Mouse (Mus musculus) erythroid progenitor cell, adult 5-6 weeks (primary cell): ENCODE results near the gene Cnnm1. TPM values are rescaled to one million over a fixed set of nuclear protein-coding genes. Genes with fewer than 3 reads are reported as not detected.

Experiments used
- ATAC-seq: replicated peaks from 2 replicates; pipeline ENCODE4 v1.8.0; 2016; ENCODE audit warnings: moderate number of reproducible peaks, mild to moderate bottlenecking, moderate TSS enrichment, inconsistent platforms; ENCODE audit not compliant: poor library complexity, low FRiP score, severe bottlenecking
- total RNA-seq, 2 experiments: library from RNA; stranded (forward) in 1 of 2; stranded (reverse) in 1 of 2; fragments of 150-400 nt in 1 of 2; fragments of 186-747, 209-891 nt in 1 of 2; gene quantifications; 2 replicates each; pipeline versions ENCODE4 v1.2.3 to v1.2.4; 2015 to 2017; ENCODE audit warnings: low replicate concordance in 2 of 2

Cnnm1 gene
- total RNA-seq (2015; ENCODE audit: low replicate concordance): not detected in 2 replicates
- not detected in 2 replicates for total RNA-seq (2017; ENCODE audit: low replicate concordance)

DNA sequence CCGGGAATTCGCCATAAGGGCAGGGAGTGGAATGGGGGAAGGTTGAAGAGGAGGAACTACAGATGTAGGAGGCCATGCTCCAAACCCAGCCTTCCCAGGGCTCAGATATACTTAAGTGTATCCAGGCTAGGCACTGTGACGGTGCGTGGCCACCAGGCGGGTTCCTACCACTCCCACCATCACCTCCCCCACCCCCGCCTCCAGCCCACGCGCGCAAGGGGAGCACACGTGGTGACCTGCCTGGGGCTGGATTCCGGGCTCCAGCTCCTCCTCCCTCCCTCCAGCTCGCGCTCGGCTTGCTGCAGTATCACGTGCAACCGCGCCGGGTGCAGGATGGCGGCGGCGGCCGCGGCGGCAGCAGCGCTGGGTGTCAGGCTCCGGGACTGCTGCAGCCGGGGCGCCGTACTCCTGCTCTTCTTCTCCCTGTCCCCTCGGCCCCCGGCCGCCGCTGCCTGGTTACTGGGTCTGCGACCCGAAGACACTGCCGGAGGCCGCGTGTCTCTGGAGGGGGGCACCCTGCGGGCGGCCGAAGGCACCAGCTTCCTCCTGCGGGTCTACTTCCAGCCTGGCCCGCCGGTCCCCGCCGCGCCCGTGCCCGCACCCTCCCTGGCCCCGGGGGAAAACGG is at the start of gene Cnnm1:
Gene Cnnm1 (plus strand): TSS at position 325 of the 626 bp plus-strand sequence.
- no peak for ATAC-seq

DNA sequence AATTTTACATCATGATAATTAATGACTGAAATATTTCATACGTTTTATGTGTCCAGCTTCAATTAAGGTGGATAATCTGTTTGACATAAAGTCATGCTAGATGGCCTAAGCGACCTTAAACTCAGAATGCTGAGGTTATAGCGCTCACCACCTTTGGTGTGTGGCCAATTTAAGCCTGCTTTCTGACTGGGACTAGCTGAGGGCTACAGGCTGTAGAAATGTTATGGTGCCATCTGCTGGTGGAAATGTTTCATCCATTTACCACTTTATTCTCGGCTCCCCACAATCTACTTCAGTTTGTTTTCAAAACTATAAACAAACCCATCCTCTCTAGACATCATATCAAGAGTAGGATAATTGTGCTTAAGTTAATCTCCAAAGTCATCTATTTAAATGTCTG is 43.9 kb upstream of the Cnnm1 start:
- ATAC-seq: no peak

DNA sequence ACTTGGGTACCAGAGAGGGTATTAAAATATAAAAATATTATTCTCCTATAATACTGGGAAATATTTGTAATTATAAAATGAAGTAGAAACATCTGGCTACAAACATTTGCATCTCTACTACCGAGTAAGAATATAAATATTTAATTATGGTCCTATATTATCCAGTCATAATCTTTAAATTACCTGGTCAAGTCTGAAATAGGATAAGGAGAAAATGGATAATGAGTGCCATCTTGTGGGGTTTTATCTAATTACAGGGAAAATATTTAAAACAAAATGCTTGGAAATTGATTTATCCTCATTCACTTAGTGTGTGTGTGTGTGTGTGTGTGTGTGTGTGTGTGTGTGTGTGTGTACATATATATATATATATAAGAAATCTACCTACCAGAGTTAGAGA is 33.1 kb upstream of the Cnnm1 start:
- ATAC-seq: no peak

DNA sequence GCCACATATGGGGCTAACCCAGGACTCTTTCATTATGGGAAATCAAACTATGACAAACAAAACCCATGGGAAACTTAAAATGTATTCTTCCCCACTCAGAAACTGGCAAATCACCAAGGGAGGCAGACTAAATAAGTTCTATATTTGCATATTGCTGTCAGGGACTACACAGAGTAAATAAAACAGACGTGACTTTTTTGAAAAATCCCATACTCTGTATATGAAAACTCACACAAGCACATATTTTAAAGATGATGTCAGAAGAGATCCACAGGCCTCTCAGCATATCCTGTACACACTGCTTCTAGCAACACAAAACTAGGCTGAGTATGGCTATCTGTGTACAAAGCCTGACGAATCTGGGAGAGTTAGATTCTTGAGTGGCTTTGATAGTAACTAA is 24.7 kb upstream of the Cnnm1 start:
- ATAC-seq: no peak

DNA sequence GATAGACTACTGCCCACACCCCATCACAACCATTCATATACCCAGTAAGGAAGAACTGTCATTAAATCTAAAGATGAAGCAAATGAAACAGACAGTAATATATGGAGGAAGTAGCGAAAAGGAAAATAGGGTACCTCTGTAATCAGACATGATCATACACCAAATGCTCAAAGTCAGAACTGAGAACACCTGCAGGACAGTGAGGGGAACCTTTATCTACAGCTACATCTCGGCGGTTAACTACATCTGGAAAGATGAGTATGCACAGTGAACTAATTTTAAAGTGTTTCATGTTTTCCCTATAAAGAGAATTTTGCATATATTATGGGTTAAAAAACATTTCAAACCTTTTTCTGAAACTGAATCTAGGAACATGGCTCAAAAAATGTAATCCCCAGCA is 19.7 kb upstream of the Cnnm1 start:
- no peak for ATAC-seq

DNA sequence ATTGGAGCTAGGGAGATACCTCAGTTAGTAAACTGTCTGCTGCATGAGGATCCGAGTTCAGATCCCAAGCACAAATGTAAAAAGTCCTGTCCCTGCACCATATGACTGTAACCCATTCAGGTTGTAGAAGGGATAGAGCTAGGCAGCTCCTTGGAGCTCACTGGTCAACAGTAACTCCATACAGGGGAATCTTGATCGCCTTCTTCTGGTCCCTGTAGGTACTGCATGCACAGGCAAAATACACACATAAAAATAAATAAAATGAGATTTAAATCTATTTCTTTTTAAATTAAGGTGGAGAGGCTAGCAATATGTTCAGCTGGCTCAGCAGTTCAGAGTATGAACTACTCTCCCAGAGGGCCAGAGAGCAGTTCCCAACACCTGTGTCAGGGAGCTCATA is 16.2 kb upstream of the Cnnm1 start:
- no peak for ATAC-seq

DNA sequence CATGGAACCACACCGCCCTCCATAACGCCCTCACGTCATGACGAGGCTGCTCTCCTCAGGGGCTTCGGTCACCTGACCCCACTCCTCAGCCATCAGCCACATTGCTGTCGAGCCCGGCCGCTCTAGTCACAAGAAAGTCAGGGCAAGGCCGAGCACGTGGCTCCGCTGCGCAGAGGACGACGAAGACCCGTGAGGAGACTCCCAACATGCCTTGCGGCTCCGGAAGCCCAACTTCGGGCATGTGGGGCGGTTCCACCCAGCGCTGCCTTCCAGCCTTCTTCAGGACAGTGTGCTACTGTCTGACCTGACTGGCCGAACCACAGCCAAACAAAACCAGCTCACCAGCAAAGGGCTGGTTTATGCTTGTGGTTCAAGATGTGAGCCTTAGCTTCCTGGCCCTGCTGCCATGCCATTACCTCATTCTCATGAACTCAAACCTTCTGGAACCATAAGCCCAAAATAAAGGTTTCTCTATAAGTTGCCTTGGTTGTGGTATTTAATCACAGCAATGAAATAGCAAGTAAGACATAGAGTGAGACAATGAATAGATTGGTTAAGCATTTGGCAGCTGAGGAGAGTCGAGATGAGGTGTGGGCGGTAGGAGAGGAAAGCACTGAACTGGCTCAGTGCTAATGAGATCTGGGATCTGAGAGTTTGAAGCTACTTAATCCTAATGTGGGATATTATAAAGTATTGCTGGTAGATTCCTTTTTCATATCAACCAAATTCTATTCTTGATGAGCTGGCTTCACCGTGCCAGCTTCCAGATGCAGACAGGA is 12.6 kb upstream of the Cnnm1 start:
- ATAC-seq: no peak

DNA sequence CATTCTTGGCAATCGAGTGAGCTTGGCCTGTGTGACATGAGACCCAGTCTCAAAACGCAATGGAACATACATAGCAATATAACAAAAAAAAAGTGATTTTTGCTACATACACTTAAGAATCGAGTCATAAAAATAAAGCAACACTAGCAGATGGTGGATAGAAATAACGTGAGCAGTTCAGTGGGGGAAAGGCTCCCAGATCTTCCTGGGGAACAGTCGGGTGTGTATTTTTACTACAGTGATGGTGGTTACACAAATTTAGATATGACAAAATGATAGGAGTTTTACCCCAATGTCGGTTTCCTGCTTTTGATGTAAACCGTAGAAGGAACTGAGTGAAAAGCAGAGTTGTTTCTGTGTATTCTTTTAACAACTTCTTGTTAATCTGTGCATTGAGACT is 990 bp upstream of the Cnnm1 start:
- no peak for ATAC-seq

DNA sequence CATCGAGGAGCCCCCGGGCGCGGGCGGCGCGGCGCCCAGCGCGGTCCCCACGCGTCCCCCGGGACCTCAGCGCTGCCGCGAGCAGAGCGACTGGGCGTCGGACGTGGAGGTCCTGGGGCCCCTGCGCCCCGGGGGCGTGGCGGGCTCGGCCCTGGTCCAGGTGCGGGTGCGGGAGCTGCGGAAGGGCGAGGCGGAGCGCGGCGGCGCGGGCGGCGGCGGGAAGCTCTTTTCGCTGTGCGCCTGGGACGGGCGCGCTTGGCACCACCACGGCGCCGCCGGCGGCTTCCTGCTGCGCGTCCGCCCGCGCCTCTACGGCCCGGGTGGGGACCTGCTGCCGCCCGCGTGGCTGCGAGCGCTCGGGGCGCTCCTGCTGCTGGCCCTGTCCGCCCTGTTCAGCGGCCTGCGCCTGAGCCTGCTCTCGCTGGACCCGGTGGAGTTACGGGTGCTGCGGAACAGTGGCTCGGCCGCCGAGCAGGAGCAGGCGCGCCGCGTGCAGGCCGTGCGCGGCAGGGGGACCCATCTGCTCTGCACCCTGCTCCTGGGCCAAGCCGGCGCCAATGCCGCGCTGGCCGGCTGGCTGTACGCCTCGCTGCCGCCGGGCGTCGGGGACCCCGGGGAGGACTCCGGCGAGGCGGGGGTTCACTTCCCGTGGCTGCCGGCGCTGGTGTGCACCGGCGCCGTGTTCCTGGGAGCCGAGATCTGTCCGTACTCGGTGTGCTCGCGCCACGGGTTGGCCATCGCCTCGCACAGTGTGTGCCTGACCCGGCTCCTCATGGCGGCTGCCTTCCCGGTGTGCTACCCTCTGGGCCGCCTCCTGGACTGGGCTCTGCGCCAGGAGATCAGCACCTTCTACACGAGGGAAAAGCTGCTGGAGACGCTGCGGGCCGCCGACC is 778 bp downstream of the Cnnm1 start:
- ATAC-seq: no peak

DNA sequence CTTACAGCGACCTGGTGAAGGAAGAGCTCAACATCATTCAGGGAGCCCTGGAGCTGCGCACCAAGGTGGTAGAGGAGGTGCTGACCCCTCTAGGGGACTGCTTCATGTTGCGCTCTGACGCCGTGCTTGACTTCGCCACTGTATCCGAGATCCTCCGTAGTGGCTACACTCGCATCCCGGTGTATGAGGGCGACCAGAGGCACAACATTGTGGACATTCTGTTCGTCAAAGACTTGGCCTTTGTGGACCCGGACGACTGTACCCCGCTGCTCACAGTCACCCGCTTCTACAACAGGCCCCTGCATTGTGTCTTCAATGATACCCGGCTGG is 1.4 kb downstream of the Cnnm1 start:
- no peak for ATAC-seq

DNA sequence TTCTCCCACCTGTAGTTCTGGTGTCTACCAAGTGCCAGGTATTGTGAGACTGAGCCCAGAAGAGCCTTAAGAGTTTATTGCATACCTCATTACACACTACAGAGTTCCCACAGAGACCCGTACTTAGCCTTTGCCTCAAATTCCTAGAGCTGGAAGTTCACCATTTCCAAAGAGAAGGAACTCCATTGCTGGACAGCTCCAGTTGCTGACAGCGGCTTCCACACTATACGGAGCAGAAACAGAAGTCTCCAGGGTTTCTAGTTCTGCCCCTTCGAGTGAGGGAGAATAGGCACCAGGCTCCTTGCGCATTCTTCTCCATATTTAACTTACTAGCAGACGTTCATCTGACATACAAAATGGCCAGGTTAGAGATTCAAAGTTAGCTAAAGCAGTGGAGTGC is 2.0 kb downstream of the Cnnm1 start:
- ATAC-seq: no peak

DNA sequence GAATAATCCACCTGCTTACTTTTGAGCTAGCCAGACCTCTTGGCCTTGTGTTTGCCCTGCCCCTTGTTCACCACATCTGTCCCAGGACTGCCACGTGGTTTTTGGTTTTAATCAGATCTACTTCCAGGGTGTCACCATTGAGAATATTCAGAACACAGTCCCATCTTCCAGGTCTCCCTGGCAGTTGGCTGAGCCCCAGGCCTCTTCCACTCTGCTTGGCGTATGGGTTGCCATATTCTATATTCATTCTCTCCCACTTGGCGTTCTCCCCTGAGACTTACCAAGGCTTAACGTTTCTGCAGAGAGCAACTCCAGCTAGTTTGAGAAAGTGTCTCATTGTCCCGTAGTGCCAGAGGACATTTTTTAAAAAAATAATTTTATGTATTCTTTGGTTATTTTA is 2.7 kb downstream of the Cnnm1 start:
- no peak for ATAC-seq

DNA sequence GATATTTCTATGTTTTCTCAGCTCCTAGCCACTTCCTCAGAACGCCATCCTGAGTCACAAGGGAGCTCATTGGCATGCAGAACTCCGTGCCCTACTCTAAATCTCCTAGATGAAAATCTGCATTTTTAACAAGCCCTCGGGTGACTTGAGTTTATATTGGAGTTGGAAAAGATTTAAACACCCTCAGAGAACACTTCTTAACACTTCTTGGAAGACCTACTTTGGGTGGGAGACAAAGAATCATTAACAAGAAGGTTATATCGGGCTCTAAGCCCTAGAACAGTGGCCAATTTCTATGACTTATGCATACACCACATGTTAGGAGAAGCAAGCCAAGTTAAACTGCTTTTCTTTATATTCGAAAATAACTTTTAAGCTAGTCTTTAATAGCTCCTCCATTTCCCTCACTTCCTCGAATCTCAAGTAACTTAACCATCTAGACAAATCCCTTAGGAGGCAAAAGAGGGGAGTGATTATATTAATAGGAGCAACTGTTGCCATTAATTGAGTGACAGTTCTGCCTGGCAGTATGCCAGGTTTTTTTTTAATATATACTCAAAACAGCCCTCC is 4.5 kb downstream of the Cnnm1 start:
- no peak for ATAC-seq

DNA sequence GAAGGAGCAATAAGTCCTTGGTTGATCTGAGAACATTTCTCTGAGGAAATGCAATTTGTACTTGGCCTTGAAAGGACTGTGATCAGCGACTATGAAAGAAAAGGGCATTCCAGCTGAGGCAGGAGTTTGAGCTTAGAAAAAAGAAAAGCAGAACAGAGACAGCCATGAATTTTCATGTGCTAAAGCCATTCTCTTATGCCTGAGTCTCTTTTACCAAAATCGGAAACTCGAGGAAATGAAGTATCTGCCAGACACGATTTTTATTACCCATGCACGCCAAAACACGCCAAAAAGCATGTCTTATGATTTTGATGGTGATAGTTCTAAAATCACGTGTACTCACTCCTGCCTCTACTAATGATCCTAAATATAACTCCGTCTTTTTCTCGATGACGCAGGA is 11.3 kb downstream of the Cnnm1 start:
- ATAC-seq: no peak

DNA sequence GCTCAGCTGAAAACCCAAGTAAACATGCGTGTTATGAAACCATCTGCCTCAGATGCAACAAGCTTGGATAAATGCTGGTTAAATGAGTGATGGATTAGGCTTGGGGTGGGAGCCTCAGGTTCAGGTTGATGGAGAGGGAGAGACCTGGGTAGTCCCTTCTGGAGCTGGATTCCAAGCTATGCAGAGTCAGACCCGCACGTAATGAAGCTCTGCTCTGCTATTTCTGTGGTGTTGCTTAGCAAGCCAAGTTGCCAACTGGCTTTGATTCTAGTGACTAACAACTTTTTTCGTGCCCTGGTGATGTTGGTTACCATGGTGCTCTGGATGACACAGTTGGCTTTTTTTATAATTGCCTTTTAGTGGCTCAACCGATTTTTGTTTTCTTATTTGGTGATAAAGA is 11.9 kb downstream of the Cnnm1 start:
- no peak for ATAC-seq

DNA sequence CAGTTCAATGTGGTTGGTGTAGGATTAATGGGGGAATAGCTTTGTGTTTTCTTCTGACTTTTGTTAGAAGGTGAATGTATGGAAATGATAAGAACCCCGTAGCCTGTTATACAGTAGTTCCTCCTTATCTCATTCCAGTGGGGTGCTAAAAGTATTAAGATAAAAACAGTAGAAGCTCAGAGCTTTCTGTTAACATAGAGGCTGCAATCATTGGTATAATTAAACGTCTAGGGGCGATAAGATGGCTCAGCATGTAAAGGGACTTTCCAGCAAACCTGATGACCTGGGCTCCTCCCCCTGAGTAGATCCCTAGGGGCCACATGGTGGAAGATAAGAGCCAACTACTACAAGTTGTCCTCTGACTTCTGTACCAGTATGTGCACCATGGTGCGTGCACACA is 12.8 kb downstream of the Cnnm1 start:
- peak; percentile 46; the same call in 1 of the 2 replicates for ATAC-seq

DNA sequence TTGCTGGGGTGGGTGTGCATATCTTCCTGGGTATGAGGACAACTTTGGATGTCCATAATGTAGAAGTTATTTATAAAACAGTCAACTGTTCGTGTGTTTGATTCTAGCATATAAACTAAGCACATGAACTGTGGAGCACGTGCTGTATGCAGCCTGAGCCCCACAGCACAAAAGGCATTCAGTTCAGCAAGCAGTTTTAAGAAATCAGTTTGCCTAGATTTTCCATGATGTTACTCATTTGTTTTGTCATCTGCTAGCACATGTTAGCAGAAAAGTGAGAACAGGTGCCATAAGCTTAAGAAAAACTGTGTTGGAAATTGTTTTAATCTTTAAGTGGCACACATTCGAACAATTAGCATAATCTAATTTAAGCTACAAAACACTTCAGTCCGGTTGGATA is 19.7 kb downstream of the Cnnm1 start:
- no peak for ATAC-seq

DNA sequence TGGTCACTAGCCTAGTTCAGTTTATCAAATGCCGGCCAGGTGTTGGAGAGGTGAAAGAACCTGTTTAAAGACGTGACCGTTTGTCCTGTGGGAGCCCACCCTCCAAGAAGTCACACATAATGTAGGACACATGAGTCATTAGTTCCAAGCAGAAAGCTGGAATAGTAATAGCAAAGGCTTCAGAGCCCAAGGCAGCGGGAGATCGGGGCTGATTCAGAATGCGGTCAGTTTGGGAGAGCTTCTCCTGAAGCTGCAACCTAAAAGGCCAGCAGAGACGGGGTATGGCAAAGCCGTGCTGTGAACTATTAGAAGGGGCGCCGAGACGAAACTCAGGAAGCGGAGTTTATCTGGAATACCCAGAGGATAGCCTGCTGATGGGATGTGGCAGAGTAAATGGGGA is 20.2 kb downstream of the Cnnm1 start:
- no peak for ATAC-seq

DNA sequence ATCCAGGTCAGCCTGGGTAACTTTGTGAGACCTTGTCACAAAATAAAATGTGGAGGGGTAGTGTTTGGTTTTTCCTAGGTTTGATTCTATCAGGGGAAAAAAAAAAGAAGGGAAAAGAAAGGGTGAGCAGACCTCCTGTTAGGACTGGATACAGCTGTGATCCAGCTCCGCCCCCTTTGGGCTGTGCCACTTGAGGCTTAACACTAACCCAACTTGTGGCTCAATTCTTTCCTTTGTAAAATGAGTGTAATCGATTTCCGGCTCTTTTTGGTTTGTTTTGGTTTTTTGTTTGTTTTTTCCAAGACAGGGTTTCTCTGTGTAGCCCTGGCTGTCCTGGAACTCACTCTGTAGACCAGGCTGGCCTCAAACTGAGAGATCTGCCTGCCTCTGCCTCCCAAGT is 21.9 kb downstream of the Cnnm1 start:
- ATAC-seq: no peak

DNA sequence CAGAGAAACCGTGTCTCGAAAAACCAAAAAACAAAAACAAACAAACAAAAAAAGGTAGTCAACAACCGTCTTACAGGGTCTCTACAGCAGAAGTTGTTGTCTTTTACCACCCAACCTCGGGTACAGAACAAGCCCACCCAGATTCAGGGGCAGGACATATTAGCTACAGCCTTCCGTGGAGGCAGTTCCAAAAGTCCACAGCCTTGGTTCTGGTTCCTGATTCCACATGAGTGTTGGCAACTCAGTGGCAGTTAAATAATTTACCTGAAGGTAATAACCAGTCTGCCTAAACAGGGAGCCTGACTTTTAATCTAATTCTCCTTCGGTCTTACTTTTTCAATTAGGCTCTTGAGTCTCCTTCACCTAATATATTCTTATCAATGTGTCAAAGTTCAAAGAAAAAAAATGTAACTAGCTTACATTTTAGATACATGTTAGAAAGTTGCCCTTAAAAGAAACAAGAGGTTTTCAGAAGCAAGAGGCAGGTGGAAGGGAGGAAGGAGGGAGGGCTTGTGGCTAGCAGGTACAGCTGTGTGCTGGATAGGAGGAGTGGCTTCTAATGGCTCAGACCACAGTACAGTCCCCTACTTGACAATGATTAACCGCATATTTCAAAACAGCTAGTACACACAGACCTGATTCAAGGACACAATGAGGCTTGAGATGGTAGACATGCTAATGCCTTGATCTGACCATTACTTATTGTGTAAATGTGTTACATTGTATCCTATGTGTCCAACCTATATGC is 23.5 kb downstream of the Cnnm1 start:
- no peak for ATAC-seq
